Mouse (Mus musculus) urinary bladder, postnatal 36 days (tissue): ENCODE measurements around the gene Prl2c3.
"Not testable (repeated sequence)": the region's sequence is repeated elsewhere in the genome, so short reads cannot be mapped to it uniquely, and the experiment has no call there.

ENCODE experiments used
- DNase-seq, 2 experiments: peaks; one replicate each; pipeline ENCODE4 v3.0.0; 2022; ENCODE audit warnings: low spot score in 2 of 2, mixed read lengths in 1 of 2

Prl2c3 gene

GRCm38 (mm10) chr13:12799979-12800378 lies at the start of gene Prl2c3:
Gene Prl2c3 (minus strand): TSS chr13:12800079.
- not testable (repeated sequence) for DNase-seq

DNA sequence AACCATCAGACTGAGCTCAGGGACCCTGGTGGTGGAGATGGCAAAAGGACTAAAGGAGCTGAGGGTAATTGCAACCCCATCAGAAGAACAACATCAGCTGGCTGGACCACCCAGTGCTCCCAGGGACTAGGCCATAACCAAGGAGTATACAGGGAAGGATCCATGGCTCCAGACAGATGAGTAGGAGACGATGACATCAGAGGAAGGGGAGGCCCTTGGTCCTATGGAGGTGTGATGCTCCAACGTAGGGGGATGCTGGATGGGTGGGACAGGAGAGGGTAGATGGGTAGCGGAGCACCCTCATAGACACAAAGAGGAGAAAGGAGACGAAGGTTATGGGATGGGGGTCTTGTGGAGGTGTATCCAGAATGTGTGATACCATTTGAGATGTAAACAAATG lies 48.4 kb upstream of the Prl2c3 start:
- DNase-seq = not testable (repeated sequence)

DNA sequence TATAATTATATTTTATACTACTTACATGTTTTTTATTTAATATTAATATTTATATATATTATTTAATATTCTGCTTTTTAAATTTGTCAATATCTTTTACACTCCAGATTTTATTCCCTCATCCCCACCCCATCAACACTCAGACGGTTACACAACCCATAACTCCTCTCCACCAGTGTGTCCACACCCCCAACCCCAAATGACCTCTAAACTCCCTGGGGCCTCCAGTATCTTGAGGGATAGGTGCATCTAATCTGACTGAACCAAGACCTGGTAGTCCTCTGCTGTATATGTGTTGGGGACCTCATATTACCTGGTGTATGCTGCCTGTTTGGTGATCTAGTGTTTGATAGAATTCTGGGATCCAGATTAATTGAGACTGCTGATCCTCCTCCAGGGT lies 44.8 kb upstream of the Prl2c3 start:
- not testable (repeated sequence) for DNase-seq

DNA sequence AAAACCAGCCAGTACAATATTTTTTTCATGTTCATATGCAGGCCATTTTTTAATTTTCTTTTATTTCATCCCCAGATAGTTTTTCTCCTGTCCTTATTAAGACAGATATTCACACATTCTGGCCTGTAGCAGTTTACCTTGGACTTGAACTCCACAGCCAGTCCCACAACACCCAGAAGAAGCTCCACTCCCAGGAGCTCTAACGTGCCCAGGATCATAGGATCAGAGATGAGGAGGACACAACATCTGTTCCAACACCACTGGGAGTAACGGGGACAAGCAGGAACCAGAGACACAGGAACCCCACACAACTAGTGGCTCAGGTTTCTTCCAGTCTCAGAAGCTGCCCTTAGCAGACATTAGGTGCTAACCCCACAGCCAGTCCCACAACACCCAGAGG lies 37.7 kb upstream of the Prl2c3 start:
- DNase-seq = not testable (repeated sequence)

DNA sequence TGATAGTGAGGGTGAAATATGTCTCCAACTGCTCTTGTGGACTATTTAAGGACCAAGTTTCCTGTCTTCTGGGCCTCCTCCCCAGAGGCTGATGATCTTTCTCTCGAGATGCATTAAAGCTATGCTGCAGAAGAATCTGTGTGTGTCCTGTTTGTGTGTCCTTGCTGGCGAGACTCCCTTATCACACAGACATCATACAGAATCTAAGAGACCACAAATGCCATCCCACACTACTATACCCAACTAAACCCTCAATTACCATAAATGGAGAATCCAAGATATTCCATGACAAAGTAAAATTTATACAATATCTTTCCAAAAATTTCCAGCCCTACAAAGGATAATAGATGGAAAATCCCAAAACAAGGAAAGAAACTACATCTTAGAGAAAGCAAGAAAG lies 31.9 kb upstream of the Prl2c3 start:
- DNase-seq = no peak

DNA sequence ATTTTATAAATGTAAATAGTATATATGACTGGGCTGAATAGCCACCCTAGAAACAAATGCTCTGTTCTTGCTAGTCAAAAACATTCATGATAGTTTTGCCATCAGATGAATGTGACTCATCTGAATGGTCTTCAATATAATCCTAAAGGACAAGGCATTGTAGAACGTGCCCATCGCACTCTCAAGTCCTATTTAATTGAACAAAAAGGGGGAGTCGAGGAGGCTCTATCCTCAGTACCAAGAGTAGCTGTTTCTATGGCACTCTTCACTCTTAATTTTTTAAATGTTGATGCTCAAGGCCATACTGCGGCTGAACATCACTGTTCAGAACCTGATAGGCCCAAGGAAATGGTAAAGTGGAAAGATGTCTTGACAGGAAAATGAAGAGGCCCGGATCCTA lies 29.2 kb upstream of the Prl2c3 start:
- DNase-seq = no peak

DNA sequence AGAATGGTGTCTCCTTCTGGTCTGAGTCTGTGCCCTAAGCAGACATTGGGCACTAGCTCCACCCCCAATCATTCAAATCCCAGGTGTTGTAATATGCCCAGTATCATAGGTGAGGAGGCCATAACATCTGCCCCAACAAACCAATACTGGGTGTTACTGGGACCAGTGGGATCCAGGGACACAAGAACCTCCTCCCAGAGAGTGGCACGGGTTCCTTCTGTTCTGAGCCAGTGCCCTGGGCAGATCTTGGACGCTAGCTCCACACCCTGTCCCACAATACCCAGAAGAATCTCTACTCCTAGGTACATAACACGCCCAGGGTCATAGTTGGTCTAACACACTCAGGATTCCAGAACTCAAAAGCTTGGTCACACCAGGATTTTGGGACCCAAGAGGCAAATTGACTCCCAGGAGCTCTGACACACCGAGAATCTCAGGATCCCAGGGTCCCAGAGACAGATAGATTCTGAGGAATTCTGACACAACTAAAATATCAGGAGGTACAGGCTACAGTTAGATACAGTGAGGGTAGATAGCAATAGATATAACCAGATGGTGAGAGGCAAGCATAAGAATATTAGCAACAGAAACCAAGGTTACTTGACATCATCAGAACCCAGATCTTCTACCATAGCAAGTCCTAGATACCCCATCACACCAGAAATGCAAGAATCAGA lies 24.8 kb upstream of the Prl2c3 start:
- DNase-seq = not testable (repeated sequence)

DNA sequence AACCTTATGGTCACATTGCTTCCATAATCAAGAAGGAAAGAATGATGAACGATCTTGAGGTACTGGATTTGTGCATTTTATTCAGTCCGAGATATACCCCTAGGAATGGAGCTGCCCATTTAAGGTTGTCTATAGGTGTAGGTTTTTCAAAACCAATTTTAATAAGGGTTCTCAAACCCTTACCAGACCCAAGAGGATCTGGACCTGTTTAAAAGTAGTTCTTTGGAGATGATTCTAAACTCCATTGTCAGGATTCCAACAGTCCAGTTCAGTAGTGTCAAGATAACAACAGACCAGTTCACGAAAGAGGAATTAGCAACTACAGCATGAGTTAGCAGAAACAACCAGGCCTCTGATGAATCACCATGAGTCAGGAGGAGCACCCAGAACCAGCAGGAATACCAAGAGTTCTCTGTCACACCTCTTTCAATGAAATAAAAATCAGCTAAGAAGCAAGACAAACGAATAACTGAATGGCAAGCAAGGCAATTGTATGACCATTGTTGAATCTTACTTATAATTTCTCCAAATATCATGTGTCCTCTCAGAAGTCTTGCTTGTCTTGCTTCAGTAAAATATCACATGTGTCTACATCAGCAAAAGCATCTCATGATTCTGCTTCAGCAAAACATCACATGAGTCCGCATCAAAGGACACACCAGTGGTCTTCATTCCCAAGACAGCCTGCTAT lies 14.0 kb upstream of the Prl2c3 start:
- DNase-seq = not testable (repeated sequence)

DNA sequence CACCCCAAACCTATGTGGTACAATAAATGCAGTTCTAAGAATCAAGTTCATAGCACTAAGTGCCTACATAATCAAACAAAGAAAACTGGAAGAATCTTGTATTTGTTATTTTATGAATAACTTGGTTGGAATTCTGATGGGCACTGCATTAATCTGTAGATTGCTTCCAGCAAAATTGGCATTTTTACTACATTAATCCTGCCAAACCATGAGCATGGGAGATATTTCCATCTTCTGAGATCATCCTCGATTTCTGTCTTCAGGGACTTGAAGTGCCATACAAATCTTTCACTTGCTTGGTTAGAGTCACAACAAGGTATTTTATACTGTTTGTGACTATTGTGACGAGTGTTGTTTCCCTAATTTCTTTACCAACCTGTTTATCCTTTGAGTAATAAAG lies 9.7 kb upstream of the Prl2c3 start:
- DNase-seq = no peak

GRCm38 (mm10) chr13:12808793-12809512 lies 9.1 kb upstream of the Prl2c3 start:
- not testable (repeated sequence) for DNase-seq

DNA sequence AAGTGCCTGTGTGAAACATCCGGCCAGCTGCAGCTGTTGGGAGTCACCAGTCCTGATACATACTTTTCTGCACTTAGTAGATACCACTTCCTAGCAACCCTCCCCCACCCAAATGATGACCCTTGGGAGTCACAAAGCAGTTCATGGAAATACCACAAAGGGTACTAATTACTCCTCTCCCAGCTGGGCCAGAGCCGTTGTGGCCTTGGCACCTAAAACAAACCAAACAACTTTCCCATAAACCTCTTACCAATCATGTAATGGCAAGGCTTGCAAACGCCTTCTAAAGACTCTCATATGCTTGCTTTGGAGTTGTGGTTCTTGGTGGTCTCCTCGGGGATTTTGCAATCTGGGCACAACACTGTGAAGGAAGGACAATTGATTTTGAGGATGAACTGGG lies 6.6 kb upstream of the Prl2c3 start:
- DNase-seq = not testable (repeated sequence)

- not testable (repeated sequence) for DNase-seq
These were observed 30.3 kb downstream of the Prl2c3 start for GRCm38 (mm10) chr13:12769442-12770091.
